Mouse (Mus musculus) lung, adult 2 months (tissue): Measurements from ENCODE around the gene Thbs2. TPM values are rescaled to one million over a fixed set of nuclear protein-coding genes. Genes with fewer than 3 reads are reported as not detected.
A peak's percentile ranks its signal among the peaks of the same experiment; 100 is the strongest.
"Not testable (repeated sequence)": the region's sequence is repeated elsewhere in the genome, so short reads cannot be mapped to it uniquely, and the experiment has no call there.

Experiments
- DNase-seq: peaks from one replicate; pipeline ENCODE4 v3.0.0; 2022
- H3K4me1 ChIP-seq: fragments of 200-500 bp; 2 replicates; pipeline ENCODE4 v1.6.1; 2011; ENCODE audit warnings: low read length; ENCODE audit not compliant: control insufficient read depth, insufficient read depth
- H3K4me3 ChIP-seq: fragments of 200-500 bp; replicated peaks from 2 replicates; pipeline ENCODE3; 2011; ENCODE audit warnings: low read depth, mild to moderate bottlenecking, control low read depth, low read length; ENCODE audit errors: extremely low read depth
- CTCF ChIP-seq: fragments of 200-500 bp; IDR thresholded peaks from 2 replicates; pipeline ENCODE4 v1.5.1; 2011; ENCODE audit warnings: mild to moderate bottlenecking, low read length, control low read depth; ENCODE audit not compliant: insufficient read depth
- POLR2A ChIP-seq: fragments of 200-500 bp; IDR thresholded peaks from 2 replicates; pipeline ENCODE4 v1.6.1; 2011; ENCODE audit warnings: low read depth, mild to moderate bottlenecking, control low read depth, low read length, borderline replicate concordance; ENCODE audit errors: extremely low read depth
- WGBS: fragments of 180-500 bp; shearing (Covaris S2); methylation state at CpG from one replicate; pipeline ENCODE4 v1.1.7; 2018; 5-methylcytosine and 5-hydroxymethylcytosine counted together
- polyA plus RNA-seq: library from polyadenylated mRNA; depleted of rRNA; stranded (reverse); fragments of >200 nt; gene quantifications from 2 replicates; pipeline ENCODE4 v1.2.3, GENCODE M21; 2012

The Thbs2 gene
- polyA plus RNA-seq, 1 experiment, result 3.5 TPM

- TF ChIP-seq POLR2A (no peak), CTCF (no peak)
- H3K4me3 ChIP-seq, result no peak overlapping the region
- no peak for DNase-seq
- no peaks in the 10 kb centered on the region for H3K4me1 ChIP-seq
- WGBS, result 82% methylated on average over 7 of the region's 7 CpGs
These were observed 42.0 kb downstream of the Thbs2 start for GRCm38 (mm10) chr17:14652013-14652412.

GRCm38 (mm10) chr17:14647996-14648640 lies 45.9 kb downstream of the Thbs2 start:
- no peak for DNase-seq
- TF ChIP-seq POLR2A (no peak), CTCF (no peak)
- H3K4me1 ChIP-seq, result no peaks in the 10 kb centered on the region
- WGBS, result 68% methylated on average over 4 of the region's 4 CpGs
- no peak overlapping the region for H3K4me3 ChIP-seq

DNA sequence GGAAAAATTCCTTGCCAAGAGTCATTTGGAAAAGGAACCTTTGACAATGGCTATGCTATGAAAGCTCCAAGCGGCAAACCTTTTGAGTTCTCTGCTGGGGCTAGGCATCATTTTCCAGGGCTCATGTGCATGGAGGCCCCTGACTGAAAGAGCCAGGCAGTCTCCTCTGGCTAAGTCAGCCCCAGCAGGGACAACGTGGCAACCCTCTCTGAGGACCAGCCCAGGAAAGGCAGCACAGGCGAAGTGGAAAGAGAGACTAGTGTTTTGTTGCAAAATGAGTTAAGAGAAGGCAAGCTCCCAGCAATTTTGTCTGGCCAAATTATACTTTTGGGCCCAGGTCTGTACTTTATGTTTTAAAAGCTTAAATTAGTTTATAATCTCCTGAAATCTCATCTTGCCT lies 50.0 kb downstream of the Thbs2 start:
- WGBS, result 55% methylated on average over 3 of the region's 3 CpGs
- TF ChIP-seq CTCF, result no peak
- no peak for TF ChIP-seq POLR2A
- Histone ChIP-seq H3K4me1 (no peaks in the 10 kb centered on the region), H3K4me3 (no peak overlapping the region)
- DNase-seq, result no peak

GRCm38 (mm10) chr17:14640351-14641115 lies 53.5 kb downstream of the Thbs2 start:
- WGBS, result 29% methylated on average over 15 of the region's 15 CpGs
- TF ChIP-seq CTCF (no peak), POLR2A (no peak)
- Histone ChIP-seq H3K4me3 (peak overlapping the region; percentile 19), H3K4me1 (no peaks in the 10 kb centered on the region)
- DNase-seq, result peak; percentile 38

DNA sequence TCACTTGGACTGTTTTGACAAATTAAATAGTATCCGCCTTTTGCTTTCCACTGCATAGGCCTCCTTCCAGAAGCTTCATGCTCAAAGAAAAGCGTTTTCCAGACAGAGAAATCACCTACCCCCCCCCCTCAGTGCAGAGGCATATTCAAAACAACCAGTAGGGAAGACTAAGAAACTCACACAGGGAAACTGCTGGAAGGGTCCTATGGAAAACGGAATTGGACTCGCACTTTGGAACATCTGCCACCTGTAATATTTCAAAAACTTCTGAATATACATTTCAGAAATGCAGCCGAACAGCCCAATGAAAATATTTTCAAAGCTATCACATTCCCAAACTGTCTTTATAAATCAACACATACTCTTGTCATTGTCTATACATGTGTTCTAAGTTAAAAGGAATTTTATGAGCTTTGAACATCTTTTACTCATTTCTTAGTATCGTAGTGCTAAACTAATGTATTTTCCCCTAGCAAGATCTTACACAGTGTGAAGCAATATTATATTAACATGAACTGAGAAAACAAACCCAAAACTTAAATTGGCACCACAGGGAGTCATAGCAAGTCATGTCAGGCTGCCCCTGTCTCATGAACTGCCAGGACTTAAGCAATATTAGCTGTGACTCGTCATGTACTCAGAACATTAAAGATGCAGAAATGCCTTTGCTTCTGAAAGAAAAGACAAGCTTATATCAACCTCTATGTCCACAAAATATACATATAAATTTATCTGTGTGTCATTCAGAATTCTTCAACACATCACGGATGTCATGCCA lies 58.3 kb downstream of the Thbs2 start:
- no peak for DNase-seq
- no peaks in the 10 kb centered on the region for H3K4me1 ChIP-seq
- no peak overlapping the region for H3K4me3 ChIP-seq
- no peak for TF ChIP-seq POLR2A
- TF ChIP-seq CTCF, result no peak
- 90% methylated on average over 8 of the region's 8 CpGs for WGBS

GRCm38 (mm10) chr17:14628901-14629300 lies 65.1 kb downstream of the Thbs2 start:
- Histone ChIP-seq H3K4me1 (no peaks in the 10 kb centered on the region), H3K4me3 (no peak overlapping the region)
- 64% methylated on average over 4 of the region's 4 CpGs for WGBS
- DNase-seq, result no peak
- TF ChIP-seq CTCF (no peak), POLR2A (no peak)

GRCm38 (mm10) chr17:14627828-14628338 lies 66.2 kb downstream of the Thbs2 start:
- WGBS, result 85% methylated on average over 12 of the region's 12 CpGs

DNA sequence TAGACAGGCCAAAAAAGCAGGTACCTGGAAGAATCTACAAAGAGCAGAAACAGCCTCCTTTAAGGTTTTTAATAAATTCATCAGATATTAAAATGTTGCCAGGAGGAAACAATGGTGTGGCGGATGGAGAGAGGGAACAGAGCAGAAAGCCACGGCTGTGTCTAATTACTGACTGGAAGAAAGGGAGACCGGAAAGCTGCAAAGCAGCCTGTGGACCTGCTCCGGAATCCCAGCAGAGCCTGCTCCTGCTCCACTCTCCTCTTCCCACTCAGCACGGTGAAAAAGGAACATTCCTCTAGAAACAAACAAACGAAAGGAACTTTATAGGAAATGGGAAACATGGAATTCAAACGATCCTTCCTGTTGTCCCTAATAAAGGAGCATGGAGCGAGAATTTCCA lies 69.6 kb downstream of the Thbs2 start:
- DNase-seq, result no peak
- Histone ChIP-seq H3K4me1 (no peaks in the 10 kb centered on the region), H3K4me3 (no peak overlapping the region)
- TF ChIP-seq POLR2A (no peak), CTCF (no peak)
- WGBS, result 21% methylated on average over 8 of the region's 8 CpGs

More at GRCm38 (mm10) chr17:14627828-14628338, 66.2 kb downstream of the Thbs2 start:
- DNase-seq, result no peak
- no peak for TF ChIP-seq CTCF
- TF ChIP-seq POLR2A, result no peak
- Histone ChIP-seq H3K4me1 (no peaks in the 10 kb centered on the region), H3K4me3 (no peak overlapping the region)

DNA sequence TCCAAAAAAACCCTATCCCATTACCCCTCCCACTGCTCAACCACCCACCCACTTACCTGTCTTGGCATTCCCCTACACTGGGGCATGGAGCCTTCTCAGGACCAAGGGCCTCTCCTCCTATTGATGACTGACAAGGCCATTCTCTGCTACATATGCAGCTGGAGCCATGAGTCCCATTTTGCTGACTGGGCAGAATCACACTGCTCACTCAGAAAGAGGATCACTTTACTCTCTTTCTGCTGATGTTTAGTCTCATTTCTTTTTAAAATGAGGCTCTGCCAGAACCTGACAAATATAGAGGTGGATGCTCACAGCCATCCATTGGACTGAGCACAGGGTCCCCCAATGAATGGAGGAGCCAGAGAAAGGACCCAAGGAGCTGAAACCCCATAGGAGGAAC lies 73.0 kb downstream of the Thbs2 start:
- not testable (repeated sequence) for H3K4me1 ChIP-seq, H3K4me3 ChIP-seq, DNase-seq
